Mouse (Mus musculus) forebrain, embryonic 13.5 days (tissue): ENCODE results near the gene Gm815. TPM values are rescaled to one million over a fixed set of nuclear protein-coding genes. Genes with fewer than 3 reads are reported as not detected.

Source experiments
- ATAC-seq: fragments of 200-750 bp; cut with Nextera tagmentation; 2 replicates; pipeline ENCODE4 v1.8.0; 2017
- H3K27ac ChIP-seq: fragments of 300-500 bp; sonication (generic); 2 replicates; pipeline ENCODE4 v1.5.1; 2015; ENCODE audit warnings: inconsistent platforms, mild to moderate bottlenecking, moderate library complexity
- H3K27me3 ChIP-seq: fragments of 300-500 bp; sonication (generic); 2 replicates; pipeline ENCODE4 v1.6.1; 2015; ENCODE audit warnings: mild to moderate bottlenecking, inconsistent platforms
- H3K36me3 ChIP-seq: fragments of 300-500 bp; sonication (generic); 2 replicates; pipeline ENCODE4 v1.6.1; 2015; ENCODE audit warnings: mild to moderate bottlenecking, inconsistent platforms; ENCODE audit not compliant: poor library complexity, severe bottlenecking
- H3K4me1 ChIP-seq: fragments of 300-500 bp; sonication (generic); 2 replicates; pipeline ENCODE4 v1.6.1; 2015; ENCODE audit warnings: inconsistent platforms
- H3K4me2 ChIP-seq: fragments of 300-500 bp; sonication (generic); 2 replicates; pipeline ENCODE4 v1.6.1; 2015; ENCODE audit warnings: inconsistent platforms, mild to moderate bottlenecking, moderate library complexity
- H3K4me3 ChIP-seq: fragments of 300-500 bp; sonication (generic); 2 replicates; pipeline ENCODE4 v1.5.1; 2015; ENCODE audit warnings: mild to moderate bottlenecking, inconsistent platforms
- H3K9ac ChIP-seq: fragments of 300-500 bp; sonication (generic); 2 replicates; pipeline ENCODE4 v1.6.1; 2015; ENCODE audit warnings: mild to moderate bottlenecking, inconsistent platforms
- H3K9me3 ChIP-seq: fragments of 300-500 bp; sonication (generic); replicated peaks from 2 replicates; pipeline ENCODE4 v1.6.1; 2016; ENCODE audit warnings: inconsistent platforms
- WGBS: fragments of 180-500 bp; shearing (Covaris S2); methylation state at CpG from one replicate; pipeline ENCODE4 v1.1.7; 2015; 5-methylcytosine and 5-hydroxymethylcytosine counted together
- polyA plus RNA-seq: library from polyadenylated mRNA; unstranded; fragments of >200 nt; fragmentation: Nextera tagmentation; extraction: Ambion mirVana; gene quantifications from 2 replicates; pipeline ENCODE4 v1.2.1, GENCODE M21; 2015

Gene Gm815
- not detected in 2 replicates for polyA plus RNA-seq

DNA sequence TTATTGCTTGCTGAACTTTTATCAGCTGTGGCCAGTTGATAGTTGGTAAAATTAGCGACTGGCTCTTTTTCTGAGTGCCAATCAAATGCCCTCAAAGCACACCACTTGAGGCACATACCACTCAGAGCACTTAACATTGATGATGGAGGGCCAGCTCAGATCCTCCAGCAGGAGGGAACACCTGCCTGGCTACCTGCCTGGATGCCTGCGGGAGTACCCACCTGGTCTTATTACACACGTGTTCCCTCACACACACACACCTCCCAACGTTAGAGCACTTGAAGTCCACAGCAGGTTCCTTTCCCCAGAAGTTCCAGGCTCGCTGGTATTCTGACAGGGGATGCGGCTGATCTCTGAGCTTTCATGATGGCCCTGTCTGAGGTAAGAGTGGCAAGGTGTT, at the start of gene Gm815:
Gm815 (plus strand) TSS at position 266 of the 400 bp plus-strand sequence.
- no peak within 1 kb of the TSS for H3K4me3 ChIP-seq
- H3K4me1 ChIP-seq, result no peaks in the 10 kb centered on the region
- 84% methylated on average over 6 of the region's 6 CpGs for WGBS
- ATAC-seq, result no peak
- no peaks in the 10 kb centered on the region for H3K27me3 ChIP-seq
- H3K36me3 ChIP-seq, result no peaks in the 10 kb centered on the region
- H3K9ac ChIP-seq, result no peak within 1 kb of the TSS
- H3K9me3 ChIP-seq, result no peaks in the 10 kb centered on the region
- no peak within 1 kb of the TSS for H3K4me2 ChIP-seq
- no peak within 1 kb of the TSS for H3K27ac ChIP-seq

- Histone ChIP-seq H3K36me3 (no peaks in the 10 kb centered on the region), H3K4me2 (no peak overlapping the region), H3K27me3 (no peaks in the 10 kb centered on the region), H3K4me1 (no peaks in the 10 kb centered on the region), H3K9me3 (no peaks in the 10 kb centered on the region), H3K27ac (no peak overlapping the region), H3K9ac (no peak overlapping the region), H3K4me3 (no peak overlapping the region)
- WGBS, result 80% methylated on average over 1 of the region's 1 CpGs
- ATAC-seq, result no peak
These were observed 48.1 kb upstream of the Gm815 start for GRCm38 (mm10) chr19:26837626-26838025.

DNA sequence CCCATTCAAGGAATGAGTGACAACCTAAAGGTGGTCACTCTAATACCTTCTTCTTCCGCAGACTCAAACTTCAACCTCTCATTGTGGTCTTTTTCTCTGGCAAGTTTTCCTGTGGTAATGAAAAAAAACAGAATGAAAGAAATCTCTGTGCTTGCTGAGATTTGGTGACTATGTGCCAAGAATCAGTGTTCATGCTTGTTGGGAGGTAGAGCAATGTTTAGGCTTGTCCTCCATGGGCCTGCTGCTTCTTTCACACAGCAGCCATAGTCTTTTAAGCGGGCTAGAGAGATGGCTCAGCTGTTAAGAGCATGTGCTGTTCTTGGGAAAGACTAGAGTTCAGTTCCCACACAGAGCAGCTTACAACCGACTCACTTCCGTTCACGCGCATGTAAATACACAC, 41.8 kb upstream of the Gm815 start:
- WGBS, result 80% methylated on average over 6 of the region's 6 CpGs
- Histone ChIP-seq H3K27ac (peak overlapping the region; percentile 97), H3K27me3 (no peaks in the 10 kb centered on the region), H3K9ac (no peak overlapping the region), H3K9me3 (no peaks in the 10 kb centered on the region), H3K4me3 (no peak overlapping the region), H3K36me3 (no peaks in the 10 kb centered on the region), H3K4me2 (no peak overlapping the region), H3K4me1 (peaks cover 27% of the 10 kb centered on the region)
- ATAC-seq, result no peak

DNA sequence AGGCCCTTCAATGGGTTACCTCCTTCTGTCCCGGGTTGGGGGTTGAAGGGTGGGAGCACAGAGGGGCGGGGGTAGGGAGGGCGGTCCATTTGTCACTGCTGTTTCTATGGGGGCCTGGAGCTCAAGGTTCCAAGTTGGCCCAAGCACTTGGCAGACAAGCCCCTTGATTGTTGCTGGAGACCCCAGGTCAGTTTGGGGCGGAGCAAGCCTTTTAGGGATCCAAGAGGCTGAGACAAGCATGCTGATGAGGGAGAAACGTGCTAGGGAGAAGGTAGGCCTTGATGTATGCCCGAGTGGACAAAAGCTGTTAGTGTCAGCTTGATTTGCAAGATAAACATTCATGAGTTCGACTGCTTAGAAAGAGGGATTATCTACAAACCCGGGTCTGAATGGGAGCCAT, 40.9 kb upstream of the Gm815 start:
- Histone ChIP-seq H3K27me3 (no peaks in the 10 kb centered on the region), H3K4me2 (peak overlapping the region; percentile 62), H3K36me3 (no peaks in the 10 kb centered on the region), H3K4me3 (0 out of 2 replicates have a peak overlapping the region, but pooled peaks have one; percentile 39), H3K4me1 (peaks cover 27% of the 10 kb centered on the region), H3K27ac (peak overlapping the region; percentile 97), H3K9me3 (no peaks in the 10 kb centered on the region), H3K9ac (no peak overlapping the region; the same call in 1 of the 2 replicates)
- WGBS, result 1% methylated on average over 8 of the region's 8 CpGs
- peak; percentile 76 for ATAC-seq

- peak; percentile 95 for ATAC-seq
- H3K9ac ChIP-seq, result peak overlapping the region; percentile 63
- H3K36me3 ChIP-seq, result no peaks in the 10 kb centered on the region
- peak overlapping the region; percentile 39 for H3K4me3 ChIP-seq
- peak overlapping the region; percentile 62 for H3K4me2 ChIP-seq
- WGBS, result under 1% methylated on average over 16 of the region's 16 CpGs
- H3K27me3 ChIP-seq, result no peaks in the 10 kb centered on the region
- H3K9me3 ChIP-seq, result no peaks in the 10 kb centered on the region
- H3K4me1 ChIP-seq, result peaks cover 27% of the 10 kb centered on the region
- peak overlapping the region; percentile 97 for H3K27ac ChIP-seq
These were observed 40.2 kb upstream of the Gm815 start for GRCm38 (mm10) chr19:26845276-26846016.

DNA sequence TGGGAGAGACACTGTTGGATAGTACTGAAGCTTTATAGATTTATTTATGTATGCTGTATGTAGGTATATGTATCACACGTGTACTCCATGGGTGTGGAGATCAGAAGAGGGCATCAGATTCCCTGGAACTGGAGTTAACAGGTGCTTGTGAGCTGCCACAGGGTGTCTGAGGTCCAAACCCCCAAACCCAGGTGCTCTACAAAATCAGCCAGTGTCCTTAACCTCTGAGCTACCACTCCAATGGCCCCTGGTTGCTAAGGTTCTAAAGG, 39.7 kb upstream of the Gm815 start:
- H3K27ac ChIP-seq, result peak overlapping the region; percentile 97
- H3K36me3 ChIP-seq, result no peaks in the 10 kb centered on the region
- peak overlapping the region; percentile 39 for H3K4me3 ChIP-seq
- peaks cover 27% of the 10 kb centered on the region for H3K4me1 ChIP-seq
- H3K4me2 ChIP-seq, result peak overlapping the region; percentile 62
- 4% methylated on average over 1 of the region's 1 CpGs for WGBS
- ATAC-seq, result no peak
- H3K9me3 ChIP-seq, result no peaks in the 10 kb centered on the region
- peak overlapping the region; percentile 63 for H3K9ac ChIP-seq
- no peaks in the 10 kb centered on the region for H3K27me3 ChIP-seq

DNA sequence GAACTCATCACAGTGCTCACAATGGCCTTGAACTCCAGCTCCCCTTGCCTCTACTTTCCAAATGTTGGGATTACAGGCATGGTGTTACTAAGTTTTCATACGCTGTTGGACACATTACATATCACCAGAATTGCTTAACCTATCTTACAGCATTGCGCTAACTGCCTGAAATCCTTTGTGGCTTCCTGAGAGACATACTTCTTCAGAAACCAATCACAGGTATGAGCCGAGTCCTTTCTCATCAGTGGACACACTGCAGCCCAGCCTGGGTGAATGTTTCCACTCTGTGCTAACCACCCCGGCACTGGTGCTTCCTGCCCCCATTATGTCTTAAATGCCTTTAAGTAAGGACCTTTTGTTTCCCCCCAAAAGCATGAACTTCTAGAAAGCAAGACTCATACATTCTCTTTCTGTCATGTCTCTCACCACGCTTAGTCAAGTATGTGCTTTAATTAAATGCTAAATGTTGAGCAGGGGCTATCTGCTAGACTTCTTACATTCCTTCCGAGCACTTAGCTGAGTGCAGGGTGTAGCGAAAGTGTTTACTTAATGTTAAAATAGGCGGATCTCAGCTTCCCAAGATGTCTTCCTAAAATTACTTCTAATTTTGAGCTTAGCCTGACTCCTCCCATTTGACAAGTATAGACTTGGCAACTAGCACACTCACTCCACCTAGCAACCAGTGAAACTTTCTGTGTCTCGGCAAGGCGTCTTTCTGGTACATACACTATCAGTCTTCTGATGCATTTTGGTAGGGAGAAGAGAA, 34.5 kb upstream of the Gm815 start:
- Histone ChIP-seq H3K4me2 (no peak overlapping the region), H3K4me3 (no peak overlapping the region), H3K9ac (no peak overlapping the region), H3K27ac (no peak overlapping the region), H3K9me3 (no peaks in the 10 kb centered on the region), H3K4me1 (peaks cover 10% of the 10 kb centered on the region), H3K36me3 (no peaks in the 10 kb centered on the region), H3K27me3 (no peaks in the 10 kb centered on the region)
- 76% methylated on average over 10 of the region's 10 CpGs for WGBS
- no peak for ATAC-seq

DNA sequence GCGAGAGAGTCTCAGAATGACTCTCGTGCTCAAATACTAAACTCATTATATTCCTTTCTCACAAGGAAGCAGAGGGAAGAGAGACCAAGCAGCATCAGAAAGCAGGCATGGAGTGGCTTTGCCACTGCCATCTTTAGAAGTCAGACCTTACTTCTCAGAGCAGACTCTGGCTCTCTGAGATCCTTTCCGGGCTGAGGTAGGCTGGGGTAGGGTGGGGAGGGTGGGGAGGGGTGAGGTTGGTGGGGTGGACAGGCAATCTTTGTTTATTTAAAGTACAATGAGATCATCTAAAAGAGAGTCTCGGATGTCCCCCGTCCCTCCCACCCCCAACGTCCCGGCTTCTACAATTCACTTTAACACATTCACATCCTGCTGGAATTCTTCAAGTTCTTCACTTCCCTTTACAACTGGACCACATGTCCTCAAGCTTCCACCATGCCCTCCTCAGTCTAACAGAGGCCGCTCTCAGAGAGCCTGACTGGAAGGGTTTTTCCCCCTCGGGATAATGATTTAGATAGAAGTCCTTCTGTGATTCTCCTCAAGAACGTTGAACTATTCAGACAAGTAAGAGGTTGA, 33.3 kb upstream of the Gm815 start:
- Histone ChIP-seq H3K9ac (no peak overlapping the region), H3K4me1 (no peaks in the 10 kb centered on the region), H3K27me3 (no peaks in the 10 kb centered on the region), H3K9me3 (no peaks in the 10 kb centered on the region), H3K4me2 (no peak overlapping the region), H3K36me3 (no peaks in the 10 kb centered on the region), H3K27ac (no peak overlapping the region), H3K4me3 (no peak overlapping the region)
- WGBS, result 61% methylated on average over 10 of the region's 10 CpGs
- no peak for ATAC-seq

- Histone ChIP-seq H3K27me3 (no peaks in the 10 kb centered on the region), H3K36me3 (no peaks in the 10 kb centered on the region), H3K9me3 (no peaks in the 10 kb centered on the region), H3K4me1 (no peaks in the 10 kb centered on the region), H3K4me2 (no peak overlapping the region), H3K9ac (no peak overlapping the region), H3K4me3 (no peak overlapping the region), H3K27ac (no peak overlapping the region)
- WGBS, result 85% methylated on average over 8 of the region's 8 CpGs
- ATAC-seq, result no peak
These were observed 31.9 kb upstream of the Gm815 start for GRCm38 (mm10) chr19:26853701-26854282.

- no peaks in the 10 kb centered on the region for H3K27me3 ChIP-seq
- no peak overlapping the region for H3K4me3 ChIP-seq
- H3K27ac ChIP-seq, result no peak overlapping the region
- ATAC-seq, result no peak
- H3K9me3 ChIP-seq, result no peaks in the 10 kb centered on the region
- no peak overlapping the region for H3K4me2 ChIP-seq
- whole genome bisulfite sequencing, result 94% methylated on average over 4 of the region's 4 CpGs
- H3K9ac ChIP-seq, result no peak overlapping the region
- 0 out of 2 replicates have a peak, but pooled peaks cover 6% of the 10 kb centered on the region for H3K4me1 ChIP-seq
- no peaks in the 10 kb centered on the region for H3K36me3 ChIP-seq
These were observed 31.0 kb upstream of the Gm815 start for GRCm38 (mm10) chr19:26854661-26855060.

GRCm38 (mm10) chr19:26855152-26855551, 30.5 kb upstream of the Gm815 start:
- H3K4me2 ChIP-seq, result no peak overlapping the region
- 92% methylated on average over 7 of the region's 7 CpGs for WGBS
- ATAC-seq, result no peak

More at GRCm38 (mm10) chr19:26855152-26855551, 30.5 kb upstream of the Gm815 start:
- Histone ChIP-seq H3K9ac (no peak overlapping the region), H3K4me1 (0 out of 2 replicates have a peak, but pooled peaks cover 6% of the 10 kb centered on the region), H3K36me3 (no peaks in the 10 kb centered on the region), H3K27me3 (no peaks in the 10 kb centered on the region), H3K9me3 (no peaks in the 10 kb centered on the region), H3K4me3 (no peak overlapping the region), H3K27ac (no peak overlapping the region)
